Mouse (Mus musculus) kidney, embryonic 15.5 days (tissue): Measurements from ENCODE around the gene Reep3. TPM values are rescaled to one million over a fixed set of nuclear protein-coding genes. Genes with fewer than 3 reads are reported as not detected.

Experiments used
- ATAC-seq: fragments of 200-750 bp; cut with Nextera tagmentation; replicated peaks from 2 replicates; pipeline ENCODE4 v1.8.0; 2017; ENCODE audit warnings: moderate TSS enrichment; ENCODE audit not compliant: low FRiP score
- H3K27ac ChIP-seq: fragments of 300-500 bp; sonication (generic); 2 replicates; pipeline ENCODE4 v1.5.1; 2015; ENCODE audit warnings: mild to moderate bottlenecking, inconsistent platforms
- H3K27me3 ChIP-seq: fragments of 300-500 bp; sonication (generic); 2 replicates; pipeline ENCODE4 v1.6.1; 2015; ENCODE audit warnings: inconsistent platforms
- H3K36me3 ChIP-seq: fragments of 300-500 bp; sonication (generic); 2 replicates; pipeline ENCODE4 v1.6.1; 2015; ENCODE audit warnings: inconsistent platforms
- H3K4me1 ChIP-seq: fragments of 300-500 bp; sonication (generic); 2 replicates; pipeline ENCODE4 v1.6.1; 2015; ENCODE audit warnings: inconsistent platforms
- H3K4me2 ChIP-seq: fragments of 300-500 bp; sonication (generic); 2 replicates; pipeline ENCODE4 v1.6.1; 2015; ENCODE audit warnings: moderate library complexity, mild to moderate bottlenecking, inconsistent platforms
- H3K4me3 ChIP-seq: fragments of 300-500 bp; sonication (generic); replicated peaks from 2 replicates; pipeline ENCODE4 v1.5.1; 2015; ENCODE audit warnings: mild to moderate bottlenecking, inconsistent platforms
- H3K9ac ChIP-seq: fragments of 300-500 bp; sonication (generic); 2 replicates; pipeline ENCODE4 v1.6.1; 2015; ENCODE audit warnings: mild to moderate bottlenecking, inconsistent platforms
- H3K9me3 ChIP-seq: fragments of 300-500 bp; sonication (generic); replicated peaks from 2 replicates; pipeline ENCODE4 v1.6.1; 2016; ENCODE audit warnings: inconsistent platforms
- WGBS: fragments of 180-500 bp; shearing (Covaris S2); methylation state at CpG from one replicate; pipeline ENCODE4 v1.1.7; 2015; ENCODE audit warnings: mixed read lengths; 5-methylcytosine and 5-hydroxymethylcytosine counted together
- polyA plus RNA-seq: library from polyadenylated mRNA; unstranded; fragments of >200 nt; fragmentation: Nextera tagmentation; extraction: Ambion mirVana; gene quantifications from 2 replicates; pipeline ENCODE4 v1.2.1, GENCODE M21; 2015

Reep3 gene
- polyA plus RNA-seq, 1 experiment from 2014 or later, result 47.0 TPM

DNA sequence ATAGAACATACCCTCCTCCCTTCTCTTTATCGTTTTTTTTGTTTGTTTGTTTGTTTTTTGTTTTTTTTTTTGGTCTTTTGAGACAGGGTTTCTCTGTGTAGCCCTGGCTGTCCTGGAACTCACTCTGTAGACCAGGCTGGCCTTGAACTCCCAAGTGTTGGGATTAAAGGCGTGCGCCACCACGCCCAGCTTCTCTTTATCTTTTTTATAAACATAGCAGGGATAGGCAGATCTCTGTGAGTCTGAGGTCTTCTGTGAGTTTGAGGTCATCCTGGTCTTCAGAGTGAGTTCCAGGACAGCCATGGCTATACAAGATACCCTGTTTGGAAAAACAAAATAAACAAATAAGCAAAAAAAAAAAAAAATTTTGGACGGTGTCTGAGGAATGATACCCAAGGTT, 127.7 kb downstream of the Reep3 start:
- no peak for ATAC-seq
- H3K9ac ChIP-seq, result no peak overlapping the region
- WGBS, result 70% methylated on average over 5 of the region's 5 CpGs
- no peak overlapping the region for H3K4me3 ChIP-seq
- peaks cover 16% of the 10 kb centered on the region for H3K4me1 ChIP-seq
- no peak overlapping the region for H3K27ac ChIP-seq
- H3K36me3 ChIP-seq, result no peaks in the 10 kb centered on the region
- no peak overlapping the region for H3K4me2 ChIP-seq
- no peaks in the 10 kb centered on the region for H3K9me3 ChIP-seq
- no peaks in the 10 kb centered on the region for H3K27me3 ChIP-seq

DNA sequence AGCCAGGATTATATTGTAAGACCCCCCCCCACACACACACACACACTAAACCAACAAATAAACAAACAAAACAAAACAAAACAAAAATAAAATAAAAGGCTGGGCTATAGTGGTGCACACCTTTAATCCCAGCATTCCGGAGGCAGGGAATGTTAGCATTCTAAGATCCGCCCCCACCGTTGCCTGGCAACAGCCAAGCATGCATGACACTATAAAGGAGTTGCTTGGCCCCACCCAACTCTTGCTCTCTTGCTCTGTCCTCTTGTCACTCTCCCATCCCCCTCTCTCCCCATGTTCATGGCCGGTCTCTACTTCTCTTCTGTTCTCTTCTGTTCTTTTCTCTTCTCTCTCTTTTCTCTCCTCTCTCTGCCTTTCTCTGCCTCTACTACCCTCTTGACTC, 128.2 kb downstream of the Reep3 start:
- Histone ChIP-seq H3K4me3 (no peak overlapping the region), H3K36me3 (no peaks in the 10 kb centered on the region), H3K9ac (no peak overlapping the region), H3K4me2 (no peak overlapping the region), H3K4me1 (peaks cover 16% of the 10 kb centered on the region), H3K27ac (no peak overlapping the region), H3K27me3 (no peaks in the 10 kb centered on the region), H3K9me3 (no peaks in the 10 kb centered on the region)
- ATAC-seq, result peak; percentile 73
- 42% methylated on average over 4 of the region's 4 CpGs for WGBS

DNA sequence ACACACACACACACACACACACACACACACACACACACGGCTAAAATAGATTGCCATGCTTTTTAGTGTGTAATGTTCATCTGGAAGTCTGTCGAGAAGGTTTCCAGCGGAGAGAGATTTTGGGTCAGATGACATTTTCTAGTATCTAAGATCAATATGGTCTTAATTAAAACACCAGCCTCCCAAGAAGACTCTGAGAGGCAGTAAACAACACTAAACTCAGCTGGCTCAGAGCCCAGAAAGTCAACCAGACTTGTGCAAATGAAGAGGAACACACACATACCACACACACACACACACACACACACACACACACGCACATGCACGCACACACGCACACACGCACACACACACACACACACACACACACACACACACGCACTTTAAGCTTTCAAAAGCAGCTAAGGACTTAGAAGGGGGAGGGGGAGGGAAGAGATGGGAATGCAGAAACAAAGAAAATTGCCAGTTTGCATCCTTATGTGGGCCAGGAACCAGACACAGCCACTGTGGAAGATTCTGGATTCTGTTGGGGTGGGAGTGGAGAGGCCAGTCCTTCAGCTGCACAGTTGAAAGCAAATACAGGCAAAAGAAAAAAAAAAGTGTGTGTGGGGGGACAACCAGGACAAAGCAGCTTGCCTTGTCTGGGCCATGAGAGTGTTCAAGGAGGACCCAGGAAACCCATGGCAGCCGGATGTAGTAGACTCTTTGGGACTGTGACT, 130.2 kb downstream of the Reep3 start:
- WGBS, result 66% methylated on average over 9 of the region's 9 CpGs
- peak overlapping the region; percentile 41; the same call in 1 of the 2 replicates for H3K27ac ChIP-seq
- no peaks in the 10 kb centered on the region for H3K9me3 ChIP-seq
- H3K4me1 ChIP-seq, result peaks cover 16% of the 10 kb centered on the region
- no peak overlapping the region for H3K4me2 ChIP-seq
- no peaks in the 10 kb centered on the region for H3K27me3 ChIP-seq
- no peak; the same call in 1 of the 2 replicates for ATAC-seq
- H3K4me3 ChIP-seq, result no peak overlapping the region
- no peak overlapping the region for H3K9ac ChIP-seq
- H3K36me3 ChIP-seq, result no peaks in the 10 kb centered on the region

DNA sequence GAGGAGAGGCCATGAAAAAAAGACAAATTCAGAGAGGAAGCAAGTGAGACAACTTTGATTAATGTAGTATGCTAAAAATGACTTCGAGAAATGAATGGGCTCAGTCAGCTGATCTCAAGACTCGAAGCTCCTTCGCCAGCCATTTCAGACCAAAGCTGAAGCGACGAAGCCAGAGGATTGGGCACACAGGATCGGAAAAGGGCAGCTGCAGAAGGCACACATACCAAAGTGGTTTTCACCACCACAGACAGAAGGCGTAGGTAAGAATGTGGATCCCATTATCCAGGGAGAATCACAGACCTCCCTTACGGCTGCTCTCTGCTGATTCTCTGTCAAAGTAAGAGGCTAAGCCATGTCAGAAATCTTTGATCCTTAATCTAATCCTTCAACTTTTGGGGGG, 136.6 kb downstream of the Reep3 start:
- no peak overlapping the region for H3K27ac ChIP-seq
- ATAC-seq, result no peak
- WGBS, result 63% methylated on average over 8 of the region's 8 CpGs

More for the DNA sequence above, 136.6 kb downstream of the Reep3 start:
- H3K36me3 ChIP-seq, result no peaks in the 10 kb centered on the region
- H3K9me3 ChIP-seq, result no peaks in the 10 kb centered on the region
- no peak overlapping the region for H3K4me2 ChIP-seq
- 0 out of 2 replicates have a peak, but pooled peaks cover 5% of the 10 kb centered on the region for H3K4me1 ChIP-seq
- H3K9ac ChIP-seq, result no peak overlapping the region
- no peak overlapping the region for H3K4me3 ChIP-seq
- H3K27me3 ChIP-seq, result no peaks in the 10 kb centered on the region

Other genes with a start within 250 kb of the Reep3 start
- 38.0 and 42.6 TPM in 2 replicates for gene Jmjd1c, start 820 bp downstream of the Reep3 start, polyA plus RNA-seq
- gene Nrbf2, start 188.4 kb upstream of the Reep3 start, polyA plus RNA-seq, result 34.9 and 35.6 TPM in 2 replicates